Mouse (Mus musculus) liver, embryonic 14.5 days (tissue): ENCODE measurements around the gene Fam192a. TPM values are rescaled to one million over a fixed set of nuclear protein-coding genes. Genes with fewer than 3 reads are reported as not detected.

ENCODE experiments used
- ATAC-seq: fragments of 200-750 bp; cut with Nextera tagmentation; 2 replicates; pipeline ENCODE4 v1.8.0; 2017; ENCODE audit warnings: moderate number of reproducible peaks, mild to moderate bottlenecking, moderate library complexity; ENCODE audit not compliant: insufficient read depth
- DNase-seq, 3 experiments: peaks; one replicate each; pipeline ENCODE4 v3.0.0-alpha.2; 2012 to 2013; ENCODE audit warnings: low read depth in 3 of 3, low spot score in 3 of 3
- H3K27ac ChIP-seq: fragments of 300-500 bp; sonication (generic); 2 replicates; pipeline ENCODE4 v1.5.1; 2014; ENCODE audit warnings: moderate library complexity, mild to moderate bottlenecking, control low read depth, inconsistent platforms
- H3K27me3 ChIP-seq: fragments of 300-500 bp; sonication (generic); 2 replicates; pipeline ENCODE4 v1.6.1; 2014; ENCODE audit warnings: mild to moderate bottlenecking, low read length, moderate library complexity; ENCODE audit not compliant: control insufficient read depth, insufficient read depth
- H3K36me3 ChIP-seq: fragments of 300-500 bp; sonication (generic); replicated peaks from 2 replicates; pipeline ENCODE4 v1.6.1; 2014; ENCODE audit warnings: low read depth; ENCODE audit not compliant: control insufficient read depth, insufficient read depth
- H3K4me1 ChIP-seq, 2 experiments: fragments of 200-500 bp in 1 of 2; fragments of 300-500 bp in 1 of 2; sonication (generic) in 1 of 2; replicated peaks; 2 replicates each; pipeline ENCODE4 v1.6.1; 2012 to 2014; ENCODE audit warnings: antibody characterized with exemption in 1 of 2, inconsistent platforms in 1 of 2, low read length in 1 of 2; ENCODE audit not compliant: control insufficient read depth in 2 of 2, insufficient read depth in 2 of 2
- H3K4me2 ChIP-seq: fragments of 300-500 bp; sonication (generic); 2 replicates; pipeline ENCODE4 v1.6.1; 2014; ENCODE audit warnings: low read depth, mild to moderate bottlenecking, control low read depth, moderate library complexity
- H3K4me3 ChIP-seq, 2 experiments: fragments of 200-500 bp in 1 of 2; fragments of 300-500 bp in 1 of 2; sonication (generic) in 1 of 2; 2 replicates each; pipeline ENCODE4 v1.5.1; 2012 to 2014; ENCODE audit warnings: low read depth in 2 of 2, low read length in 2 of 2, mild to moderate bottlenecking in 2 of 2, control low read depth in 1 of 2, inconsistent platforms in 1 of 2, moderate library complexity in 1 of 2; ENCODE audit not compliant: insufficient read depth in 1 of 2
- H3K9ac ChIP-seq: fragments of 300-500 bp; sonication (generic); replicated peaks from 2 replicates; pipeline ENCODE4 v1.6.1; 2014; ENCODE audit warnings: mild to moderate bottlenecking, control low read depth, moderate library complexity
- H3K9me3 ChIP-seq: fragments of 300-500 bp; sonication (generic); 2 replicates; pipeline ENCODE4 v1.6.1; 2016; ENCODE audit warnings: low read length, mixed read lengths; ENCODE audit not compliant: control insufficient read depth
- CTCF ChIP-seq: IDR thresholded peaks from 2 replicates; pipeline ENCODE4 v1.5.1; 2016; ENCODE audit warnings: antibody characterized with exemption, low read depth, control low read depth
- EP300 ChIP-seq: IDR thresholded peaks from 2 replicates; pipeline ENCODE4 v1.6.1; 2016; ENCODE audit warnings: antibody characterized with exemption, low read depth
- WGBS: fragments of 180-500 bp; shearing (Covaris S2); extraction: QIAGEN DNeasy Blood & Tissue Kit; methylation state at CpG from one replicate; pipeline ENCODE4 v1.1.7; 2014; ENCODE audit not compliant: insufficient replicate concordance; 5-methylcytosine and 5-hydroxymethylcytosine counted together
- polyA plus RNA-seq, 2 experiments: library from polyadenylated mRNA; depleted of rRNA in 1 of 2; stranded (reverse) in 1 of 2; unstranded in 1 of 2; fragments of >200 nt; fragmentation: Nextera tagmentation in 1 of 2; extraction: Ambion mirVana in 1 of 2; gene quantifications; 2 replicates each; pipeline versions ENCODE4 v1.2.1 to v1.2.3; 2012 to 2014

Gene Fam192a
- polyA plus RNA-seq, 2 experiments = 16.1 to 25.8 TPM

GRCm38 (mm10) chr8:94574159-94574907 is 27.5 kb downstream of the Fam192a start:
- ATAC-seq (no peak), DNase-seq (no peak)
- H3K9me3 ChIP-seq = no peaks in the 10 kb centered on the region
- no peak overlapping the region for H3K4me2 ChIP-seq
- no peak overlapping the region for H3K9ac ChIP-seq
- WGBS = 82% methylated on average over 16 of the region's 16 CpGs
- H3K36me3 ChIP-seq = peaks cover 21% of the 10 kb centered on the region
- H3K4me3 ChIP-seq = no peak overlapping the region
- no peaks in the 10 kb centered on the region for H3K4me1 ChIP-seq
- H3K27me3 ChIP-seq = no peaks in the 10 kb centered on the region
- no peak for TF ChIP-seq EP300
- no peak overlapping the region for H3K27ac ChIP-seq

GRCm38 (mm10) chr8:94571896-94572295 is 29.9 kb downstream of the Fam192a start:
- TF ChIP-seq EP300 (no peak), CTCF (no peak)
- ATAC-seq (no peak), DNase-seq (no peak)
- Histone ChIP-seq H3K27me3 (no peaks in the 10 kb centered on the region), H3K9ac (no peak overlapping the region), H3K27ac (no peak overlapping the region), H3K9me3 (no peaks in the 10 kb centered on the region), H3K4me1 (0 out of 4 replicates have a peak, but pooled peaks cover 0 to 1% of the 10 kb centered on the region in 2 experiments), H3K4me3 (no peak overlapping the region), H3K4me2 (no peak overlapping the region), H3K36me3 (peaks cover 13% of the 10 kb centered on the region)
- 60% methylated on average over 2 of the region's 2 CpGs for WGBS

GRCm38 (mm10) chr8:94569419-94569818 is 32.4 kb downstream of the Fam192a start:
- Histone ChIP-seq H3K27me3 (no peaks in the 10 kb centered on the region), H3K4me1 (0 out of 4 replicates have a peak, but pooled peaks cover 0 to 6% of the 10 kb centered on the region in 2 experiments), H3K27ac (no peak overlapping the region), H3K9ac (no peak overlapping the region), H3K4me3 (no peak overlapping the region), H3K9me3 (no peaks in the 10 kb centered on the region), H3K36me3 (peaks cover 8% of the 10 kb centered on the region), H3K4me2 (no peak overlapping the region)
- no peak for ATAC-seq
- DNase-seq = no peak
- 73% methylated on average over 1 of the region's 1 CpGs for WGBS
- TF ChIP-seq CTCF (no peak), EP300 (no peak)

DNA sequence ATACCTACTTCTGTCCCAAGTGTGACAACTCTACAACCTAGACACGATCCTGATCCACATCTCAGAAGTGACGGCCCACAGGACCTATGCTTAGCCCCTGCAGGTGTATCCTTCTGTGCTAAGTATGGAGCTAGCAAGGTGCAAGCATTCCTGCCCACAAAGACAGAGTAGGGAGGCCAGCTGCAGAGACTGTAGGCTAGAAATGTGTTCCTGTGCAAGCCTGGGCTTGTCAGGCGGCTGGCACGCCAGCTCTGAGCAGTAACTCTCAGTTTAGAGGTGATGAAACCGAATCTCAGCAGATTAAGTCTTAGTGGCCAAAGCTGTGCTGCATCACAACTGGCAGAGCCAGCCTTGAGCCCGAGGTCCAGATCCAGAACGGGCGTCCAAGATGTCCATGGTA is 33.7 kb downstream of the Fam192a start:
- ATAC-seq = no peak
- Histone ChIP-seq H3K27me3 (no peaks in the 10 kb centered on the region), H3K4me3 (no peak overlapping the region), H3K4me1 (0 out of 4 replicates have a peak, but pooled peaks cover 0 to 6% of the 10 kb centered on the region in 2 experiments), H3K27ac (no peak overlapping the region), H3K9ac (no peak overlapping the region), H3K36me3 (no peaks in the 10 kb centered on the region), H3K9me3 (no peaks in the 10 kb centered on the region), H3K4me2 (no peak overlapping the region)
- no peak for DNase-seq
- 68% methylated on average over 8 of the region's 8 CpGs for WGBS
- TF ChIP-seq EP300 = no peak
- no peak for TF ChIP-seq CTCF

DNA sequence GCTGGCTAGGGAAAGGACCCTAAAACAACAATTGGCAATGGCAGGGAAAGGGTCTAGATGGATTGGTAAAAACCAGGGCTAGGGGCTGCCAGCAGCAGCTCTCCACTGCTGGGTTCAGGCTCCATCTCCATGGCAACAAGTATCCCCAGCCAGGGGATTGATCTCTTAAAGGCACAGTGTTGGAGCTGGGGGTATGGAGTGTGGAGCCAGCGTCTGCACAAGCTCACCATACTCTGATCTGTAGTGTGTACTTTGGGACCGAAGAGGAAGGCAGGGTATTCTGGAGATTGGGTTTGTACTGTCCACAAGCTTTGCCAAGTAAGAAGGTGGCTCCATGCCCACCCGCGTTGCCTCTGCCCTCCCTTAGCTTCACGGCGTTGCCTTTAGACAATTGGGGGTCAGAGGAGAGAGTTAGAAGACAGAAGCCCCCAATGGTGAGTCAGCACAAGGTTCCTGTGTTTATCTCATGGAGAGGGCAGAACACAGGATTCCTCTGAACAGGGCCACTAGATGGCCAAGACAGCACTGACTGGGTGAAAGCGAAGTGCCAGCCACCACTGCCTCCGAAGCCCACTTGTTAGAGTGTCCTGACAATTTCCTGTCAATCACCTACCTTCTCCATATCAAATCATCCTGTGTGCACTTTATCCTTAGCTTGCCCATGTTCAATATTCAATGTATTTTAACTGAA is 34.5 kb downstream of the Fam192a start:
- no peaks in the 10 kb centered on the region for H3K36me3 ChIP-seq
- no peak overlapping the region for H3K27ac ChIP-seq
- H3K27me3 ChIP-seq = no peaks in the 10 kb centered on the region
- ATAC-seq (no peak), DNase-seq (no peak)
- H3K9ac ChIP-seq = no peak overlapping the region
- H3K4me1 ChIP-seq = 0 out of 4 replicates have a peak, but pooled peaks cover 0 to 6% of the 10 kb centered on the region in 2 experiments
- 59% methylated on average over 8 of the region's 8 CpGs for WGBS
- H3K9me3 ChIP-seq = no peaks in the 10 kb centered on the region
- TF ChIP-seq CTCF = no peak
- TF ChIP-seq EP300 = no peak
- H3K4me2 ChIP-seq = no peak overlapping the region
- no peak overlapping the region for H3K4me3 ChIP-seq
